9 mouse cellular contexts compared by ENCODE assay signal in the genomic region with DNA sequence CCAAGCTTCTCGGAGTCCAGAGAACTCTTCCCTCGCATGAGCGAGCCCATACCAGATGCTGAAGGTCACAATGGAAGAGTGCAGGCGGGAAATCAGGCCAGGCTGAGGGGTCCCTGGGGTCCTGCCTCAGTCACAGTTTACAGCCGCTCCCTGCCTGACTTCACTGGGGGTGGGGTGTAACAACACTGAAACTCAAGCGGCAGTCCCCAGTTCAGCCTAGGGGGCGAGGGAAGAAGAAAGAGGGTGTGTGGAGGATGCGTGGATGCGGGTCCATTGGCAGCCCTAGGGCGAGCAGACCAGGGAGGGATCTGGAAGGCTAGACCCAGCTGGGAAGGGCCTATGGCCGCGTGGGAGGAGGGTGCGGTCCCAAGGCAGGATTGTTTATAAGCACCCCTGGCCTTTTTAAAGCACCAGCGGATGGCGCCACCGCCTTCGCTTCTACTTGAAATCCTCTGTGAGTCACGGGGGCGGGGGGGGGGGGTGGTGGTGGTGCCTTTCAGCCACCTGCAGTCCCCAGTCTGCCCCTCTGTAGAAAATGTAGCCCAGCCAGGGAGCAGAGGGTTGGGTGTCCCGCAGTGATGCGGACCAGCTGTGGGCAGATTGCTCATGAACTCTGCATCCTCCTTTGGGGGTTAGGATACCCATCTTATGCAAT. TPM values are rescaled to one million over a fixed set of nuclear protein-coding genes. Genes with fewer than 3 reads are reported as not detected.
A peak's percentile ranks its signal among the peaks of the same experiment; 100 is the strongest.
DNase-seq lines count a peak whose midpoint lies in the region; ATAC-seq and TF ChIP-seq lines count a peak whose summit lies in the region.
"Had no signal": no experiment of that assay in that cellular context is flagged by ENCODE, and none has a peak within 500 bp of the region (broad histone marks: within the 10 kb centered on the region; RNA-seq: fewer than 3 reads in every experiment).

No protein-coding gene starts in this region.

- H3K36me3 ChIP-seq in heart, adult 2 months (ENCODE audit: control insufficient read depth, insufficient read depth, low read length), result no peaks in the 10 kb centered on the region
- no peaks in the 10 kb centered on the region for H3K36me3 ChIP-seq in intestine, postnatal 0 days (ENCODE audit: control insufficient read depth, insufficient read depth)
- H3K36me3 ChIP-seq in midbrain, embryonic 14.5 days (ENCODE audit: control insufficient read depth, insufficient read depth, low read length), result no peaks in the 10 kb centered on the region

- H3K79me2 ChIP-seq in heart, adult 2 months (replicated peaks; ENCODE audit: control insufficient read depth, insufficient read depth, low read length), result no peaks in the 10 kb centered on the region

- no peaks in the 10 kb centered on the region for H3K9me3 ChIP-seq in intestine, postnatal 0 days (ENCODE audit: control insufficient read depth)
- H3K9me3 ChIP-seq in midbrain, embryonic 14.5 days (ENCODE audit: control insufficient read depth, low read length), result no peaks in the 10 kb centered on the region

- H3K4me1 ChIP-seq in heart, adult 2 months (ENCODE audit: control insufficient read depth, insufficient read depth, low read length), result no peaks in the 10 kb centered on the region
- no peaks in the 10 kb centered on the region for H3K4me1 ChIP-seq in intestine, postnatal 0 days (replicated peaks; ENCODE audit: control insufficient read depth, insufficient read depth, low read length)
- peaks cover 6% of the 10 kb centered on the region; the same call in 1 of the 2 replicates for H3K4me1 ChIP-seq in midbrain, embryonic 14.5 days (ENCODE audit: control insufficient read depth, insufficient read depth, low read length)

- intact Hi-C loops in heart, adult 2 months (cut with DNase I), result no loop called here

- H3K4me2 ChIP-seq in intestine, postnatal 0 days (replicated peaks; ENCODE audit: low read depth), result no peak overlapping the region
- peak overlapping the region; percentile 43 for H3K4me2 ChIP-seq in midbrain, embryonic 14.5 days (ENCODE audit: low read length)

- ATAC-seq in intestine, postnatal 0 days, result no peak; the same call in 1 of the 2 replicates
- no peak for ATAC-seq in midbrain, embryonic 14.5 days (ENCODE audit: low FRiP score, low TSS enrichment)
- ATAC-seq in erythroblast, adult 5-6 weeks (replicated peaks; ENCODE audit: low FRiP score, poor library complexity, severe bottlenecking), result no peak

- TF ChIP-seq EP300 in heart, adult 2 months (IDR thresholded peaks at IDR 0.05; ENCODE audit: insufficient read depth, low read depth, low read length), result 0 out of 2 replicates have a peak, but pooled peaks have one; percentile 52

- peak; percentile 32 for TF ChIP-seq CTCF in heart, adult 2 months (IDR thresholded peaks at IDR 0.05)
- peak; percentile 36; the same call in 1 of the 2 replicates for TF ChIP-seq CTCF in intestine, postnatal 0 days (IDR thresholded peaks at IDR 0.05; ENCODE audit: low read depth)

- 53% methylated on average over 21 of the region's 21 CpGs for WGBS in heart, adult 2 months
- 41% methylated on average over 21 of the region's 21 CpGs for WGBS in intestine, postnatal 0 days
- 29% methylated on average over 21 of the region's 21 CpGs for WGBS in midbrain, embryonic 14.5 days

- TF ChIP-seq POLR2A in heart, adult 2 months (IDR thresholded peaks at IDR 0.05; ENCODE audit: insufficient read depth, low read depth, low read length), result no peak

- peak; percentile 52 for DNase-seq in Muller cell, postnatal 12 days (ENCODE audit: inconsistent ontology term)
- DNase-seq in brain, adult 2 months (ENCODE audit: low read depth, low spot score), result peak; percentile 8
- DNase-seq in heart, adult 2 months, result peak; percentile 60 to 66
- peak; percentile 23 for DNase-seq in midbrain, embryonic 14.5 days
- no peak for DNase-seq in cerebellum, adult 9-10 months

- H3K27ac ChIP-seq in heart, adult 2 months, result peak overlapping the region; percentile 13; the same call in 1 of the 2 replicates
- no peak overlapping the region for H3K27ac ChIP-seq in intestine, postnatal 0 days (ENCODE audit: low read depth, low read length)
- no peak overlapping the region for H3K27ac ChIP-seq in midbrain, embryonic 14.5 days (replicated peaks; ENCODE audit: low read depth, low read length)
- H3K27ac ChIP-seq: macrophage had no signal

- no peaks in the 10 kb centered on the region for H3K27me3 ChIP-seq in heart, adult 2 months (ENCODE audit: control insufficient read depth, insufficient read depth, low read length)
- H3K27me3 ChIP-seq in intestine, postnatal 0 days (replicated peaks; ENCODE audit: control insufficient read depth, insufficient read depth, low read length), result no peaks in the 10 kb centered on the region
- no peaks in the 10 kb centered on the region for H3K27me3 ChIP-seq in midbrain, embryonic 14.5 days (ENCODE audit: control insufficient read depth, insufficient read depth, low read length)

- H3K4me3 ChIP-seq in heart, adult 2 months, result no peak overlapping the region
- no peak overlapping the region for H3K4me3 ChIP-seq in intestine, postnatal 0 days (ENCODE audit: low read depth, low read length)
- H3K4me3 ChIP-seq in midbrain, embryonic 14.5 days (replicated peaks; ENCODE audit: low read depth, low read length), result no peak overlapping the region

- H3K9ac ChIP-seq in heart, adult 2 months (ENCODE audit: low read depth, low read length), result no peak overlapping the region
- no peak overlapping the region for H3K9ac ChIP-seq in intestine, postnatal 0 days (ENCODE audit: low read depth, low read length)
- no peak overlapping the region for H3K9ac ChIP-seq in midbrain, embryonic 14.5 days (replicated peaks; ENCODE audit: low read length)

RNA-seq across cellular contexts. Expression of a gene that starts 54.5 kb away (rescaled TPM):
- total RNA-seq in heart, adult 2 months (2021), result 10 to 100 TPM; 23.0 to 28.8 TPM
- 19.3 and 30.3 TPM in 2 replicates for polyA plus RNA-seq in heart, adult 2 months (2012; rRNA removed)
- polyA plus RNA-seq in intestine, postnatal 0 days (2015; fragmentation: Nextera tagmentation; extraction: Ambion mirVana), result 0.76 and 1.1 TPM in 2 replicates
- polyA plus RNA-seq in midbrain, embryonic 14.5 days (2014; fragmentation: Nextera tagmentation; extraction: Ambion mirVana), result 0.86 and 4.2 TPM in 2 replicates
- total RNA-seq in erythroblast, adult 5-6 weeks (2015; ENCODE audit: low replicate concordance), result 0.38 TPM in 1 of 2 replicates, not detected in the other
- not detected in 2 replicates for total RNA-seq in erythroblast, adult 5-6 weeks (2017; ENCODE audit: low replicate concordance)
- total RNA-seq: common myeloid progenitor, adult 5-6 weeks had no signal
- polyA plus RNA-seq: macrophage had no signal
